Mouse (Mus musculus) urinary bladder, postnatal 4 days (tissue): ENCODE results near the gene Majin.

Source experiments
- DNase-seq, 2 experiments: peaks; one replicate each; pipeline ENCODE4 v3.0.0; 2021 to 2022; ENCODE audit warnings: low spot score in 2 of 2

The Majin gene

DNA sequence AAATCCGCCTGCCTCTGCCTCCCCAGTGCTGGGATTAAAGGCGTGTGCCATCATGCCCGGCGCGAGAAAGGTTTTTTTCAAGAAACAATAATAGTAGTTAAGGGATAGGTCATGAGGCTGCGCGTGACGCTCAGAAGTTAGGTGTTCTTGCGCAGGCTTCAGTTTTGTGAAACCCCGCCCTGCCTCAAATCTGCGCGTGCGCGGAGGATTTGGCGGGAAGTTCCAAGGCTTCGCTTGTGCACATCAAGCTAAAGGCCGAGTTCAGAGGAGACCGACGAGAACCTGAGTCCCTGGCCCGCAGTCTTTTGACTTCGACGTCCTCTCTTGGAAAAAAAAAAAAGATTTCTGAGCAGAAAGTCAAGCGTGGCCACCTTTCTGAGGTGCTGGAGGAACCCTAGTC is at the start of gene Majin:
Majin (plus strand) TSS at position 258 of the 400 bp plus-strand sequence.
- DNase-seq = no peak

GRCm38 (mm10) chr19:6136397-6136796 is 47.8 kb upstream of the Majin start:
- DNase-seq = no peak

- DNase-seq = no peak
Observed at GRCm38 (mm10) chr19:6139701-6140100, 44.5 kb upstream of the Majin start.

DNA sequence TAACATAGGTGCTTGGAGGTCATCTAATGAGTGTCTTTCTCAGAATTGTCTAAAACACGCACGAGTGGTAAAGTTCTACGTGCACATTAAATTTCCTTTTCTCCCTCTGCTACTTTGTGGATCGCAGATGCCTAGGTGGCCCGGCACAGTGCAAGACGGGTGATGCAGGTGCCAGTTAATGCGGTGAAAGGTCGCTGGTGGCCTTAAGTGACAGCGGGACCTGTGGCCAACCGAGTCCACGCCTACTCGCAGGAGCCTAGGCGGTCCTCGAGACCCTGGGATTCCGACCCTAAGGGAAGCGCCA is 43.9 kb upstream of the Majin start:
- DNase-seq = no peak

DNA sequence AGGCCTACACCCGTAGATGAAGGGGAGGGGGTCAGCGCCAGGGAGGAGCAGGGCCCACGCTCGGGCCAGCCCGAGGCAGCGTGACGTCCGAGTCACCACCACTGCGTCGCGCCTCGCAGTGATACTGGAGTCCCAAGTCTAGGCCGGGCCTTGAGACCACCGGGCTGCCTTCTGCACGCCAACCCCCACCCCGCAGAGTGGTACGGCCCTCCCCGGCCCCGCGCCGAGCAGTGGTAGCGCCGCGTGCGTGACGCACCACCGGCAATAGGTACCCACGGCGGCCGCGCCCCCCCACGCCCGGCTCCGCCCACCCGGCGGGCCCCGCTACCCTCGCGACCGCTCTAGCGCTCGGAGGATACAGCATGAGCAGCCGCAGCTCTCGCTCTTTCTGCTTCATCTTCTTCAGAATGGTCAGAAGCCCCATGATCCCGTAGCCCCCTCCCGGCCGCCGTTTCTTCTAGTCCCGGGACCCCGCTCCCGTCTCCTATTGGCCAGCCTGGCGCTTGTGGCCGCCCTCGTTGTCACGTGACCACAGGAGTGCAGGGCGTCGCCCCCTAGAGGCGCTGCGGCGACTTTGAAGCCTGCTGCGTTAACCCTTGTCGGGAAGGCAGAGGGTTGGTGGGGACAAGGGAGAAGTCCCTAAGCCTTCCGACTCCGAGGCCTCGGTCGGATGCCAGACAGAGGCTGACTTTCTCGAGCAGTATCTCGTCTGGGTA is 43.4 kb upstream of the Majin start, which contains the start of gene Batf2:
Batf2 (plus strand) TSS at position 306 of the 716 bp plus-strand sequence.
- DNase-seq = peak; percentile 91 to 92

DNA sequence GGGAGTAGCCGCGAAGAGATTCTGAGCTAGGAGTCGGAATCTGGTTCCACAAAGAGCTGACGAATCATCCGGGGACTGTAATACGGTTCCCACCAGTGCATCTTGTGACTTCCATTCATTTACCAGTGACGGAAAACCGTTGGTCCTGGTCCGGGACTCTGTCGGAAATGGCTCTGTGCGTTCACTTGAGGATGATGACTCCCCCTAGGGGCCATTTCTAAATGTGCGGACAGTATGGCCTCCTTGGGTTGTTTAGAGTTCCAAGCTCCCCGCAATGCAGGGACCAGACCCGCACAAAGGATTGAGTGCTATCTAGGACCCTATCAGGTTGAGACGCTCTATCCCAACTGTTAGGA is 42.8 kb upstream of the Majin start, which contains the start of gene Arl2:
Arl2 (minus strand) TSS at position 155 of the 356 bp plus-strand sequence.
- DNase-seq = peak; percentile 69

GRCm38 (mm10) chr19:6144842-6145241 is 39.3 kb upstream of the Majin start:
- no peak for DNase-seq

DNA sequence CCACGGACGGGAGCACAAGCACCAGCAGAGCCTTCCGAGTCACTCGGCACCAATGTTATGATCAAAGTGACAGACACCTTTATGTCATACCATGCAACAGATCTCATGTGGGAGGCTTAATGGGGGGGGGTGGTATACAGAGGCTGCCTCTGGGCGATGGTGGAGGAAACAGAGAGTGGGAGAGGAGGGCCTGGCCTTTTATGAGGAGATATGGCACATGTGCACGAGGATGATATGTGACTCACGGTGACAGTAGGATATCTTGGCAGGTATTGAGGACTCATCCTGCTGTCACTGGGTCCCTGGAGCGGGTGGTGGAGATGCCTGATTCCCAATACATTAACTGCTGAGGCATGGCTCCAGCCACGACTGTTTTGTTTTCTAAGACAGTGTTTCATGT is 29.0 kb upstream of the Majin start:
- DNase-seq = no peak

DNA sequence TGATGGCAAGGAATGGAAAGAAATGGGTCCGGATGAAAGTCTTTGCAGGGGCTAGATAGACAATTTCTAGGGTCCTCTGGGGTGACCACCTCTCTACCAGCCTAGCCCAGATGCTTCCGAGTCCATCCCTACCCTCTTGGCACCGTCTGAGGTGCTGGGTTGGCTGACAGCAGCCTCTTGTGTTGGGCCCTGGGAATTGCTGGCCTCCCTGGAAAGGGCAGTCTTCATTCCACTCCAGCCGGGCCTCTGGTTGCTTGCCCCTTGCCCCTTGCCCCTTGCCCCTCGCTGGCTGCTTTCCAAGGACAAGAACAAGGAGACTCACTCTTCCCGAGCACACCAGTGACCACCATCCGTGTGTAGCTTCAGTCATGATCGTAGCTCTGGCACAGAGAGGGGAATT is 27.8 kb upstream of the Majin start:
- no peak for DNase-seq

DNA sequence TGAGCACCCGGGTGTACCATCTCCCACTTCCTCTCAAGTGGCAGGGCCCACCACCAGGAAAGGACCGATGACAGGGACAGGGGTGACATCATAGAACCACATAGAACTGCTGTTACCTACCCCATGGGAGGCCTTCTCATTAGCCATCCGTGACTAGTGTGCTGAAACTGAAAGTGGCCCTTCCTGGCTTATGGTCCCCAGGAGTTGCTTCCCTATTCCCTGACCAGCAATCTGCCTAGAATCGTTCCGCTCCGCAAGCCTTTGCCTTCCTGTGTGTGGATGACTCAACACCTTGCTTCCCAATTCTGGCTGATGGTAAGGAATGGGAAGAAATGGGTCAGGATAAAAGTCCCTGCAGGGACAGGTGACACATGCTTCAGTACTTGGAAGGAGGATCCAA is 27.0 kb upstream of the Majin start:
- no peak for DNase-seq

DNA sequence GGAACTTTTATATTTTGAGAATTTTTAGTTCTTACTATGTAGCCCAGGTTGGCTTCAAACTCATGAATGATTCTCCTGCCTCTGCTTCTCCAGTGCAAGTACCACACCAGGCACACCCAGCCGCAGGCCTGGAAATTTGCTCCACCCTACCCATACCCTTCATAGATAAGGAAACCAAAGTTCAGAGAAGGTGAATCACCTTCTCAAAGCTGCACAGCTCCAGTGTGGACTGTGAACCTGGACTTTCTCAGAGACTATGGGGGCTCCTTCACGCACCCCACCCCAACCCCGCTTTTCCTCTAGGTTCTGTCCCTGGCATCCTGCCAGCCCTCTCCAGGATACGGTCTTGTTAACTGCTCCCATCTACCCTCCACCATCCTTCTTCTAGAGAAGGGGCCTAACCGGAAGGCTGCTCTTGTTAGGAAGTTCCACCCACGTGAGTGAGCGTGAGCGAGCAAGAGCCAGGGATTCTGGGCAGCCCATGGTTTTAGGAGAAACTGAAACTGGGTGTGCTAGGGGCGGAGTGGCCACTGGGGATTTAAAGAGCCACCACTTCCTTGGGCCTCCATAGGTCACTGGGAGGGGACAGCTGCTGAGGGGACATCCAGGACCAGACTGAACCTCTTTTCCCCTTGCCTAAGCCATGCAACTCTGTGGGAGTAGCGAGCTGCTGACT is 20.2 kb upstream of the Majin start:
- peak in 1 of 2 experiments; percentile 23 for DNase-seq

- DNase-seq = no peak
Observed at GRCm38 (mm10) chr19:6166750-6167149, 17.4 kb upstream of the Majin start.

DNA sequence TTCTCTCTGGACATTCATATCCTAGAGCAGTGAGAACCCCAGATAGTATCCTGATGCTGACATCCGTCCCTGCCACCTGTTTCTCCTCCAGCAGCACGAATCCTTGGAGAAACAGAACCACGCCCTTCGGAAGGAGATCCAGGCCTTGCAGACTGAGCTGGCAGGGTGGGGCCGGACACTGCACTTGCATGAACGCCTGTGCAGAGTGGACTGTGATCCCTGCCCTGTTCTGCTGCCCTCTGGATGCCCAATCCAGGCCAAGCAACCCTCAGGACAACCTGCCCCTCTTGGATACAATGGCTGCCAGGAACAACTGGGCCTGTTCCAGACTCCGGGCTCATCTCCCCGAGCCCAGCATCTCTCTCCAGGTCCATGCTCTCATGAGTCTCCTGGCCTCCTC is 13.0 kb upstream of the Majin start:
- DNase-seq = no peak

GRCm38 (mm10) chr19:6174771-6175170 is 9.4 kb upstream of the Majin start:
- DNase-seq = no peak

- DNase-seq = no peak
Observed at GRCm38 (mm10) chr19:6178775-6179174, 5.4 kb upstream of the Majin start.

DNA sequence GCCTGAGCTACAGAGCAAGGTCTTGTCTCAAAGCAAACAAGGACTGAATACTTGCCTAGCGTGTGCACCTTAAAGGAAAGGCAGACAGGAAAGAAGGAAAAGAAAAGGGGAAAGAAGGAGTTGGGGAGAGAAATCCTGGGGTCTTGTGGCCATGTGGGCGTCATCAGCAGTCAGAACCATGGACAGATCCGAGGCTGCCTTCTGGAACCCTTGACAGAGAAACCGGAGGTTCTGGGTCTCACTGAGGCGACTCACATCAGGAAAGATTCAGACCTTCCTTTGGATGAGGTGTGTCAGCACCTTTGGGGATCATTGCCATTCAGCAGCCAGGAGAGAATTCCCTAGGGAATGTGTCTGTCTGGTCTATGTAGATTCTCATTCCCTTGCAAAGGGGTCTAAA is 2.6 kb upstream of the Majin start:
- no peak for DNase-seq

- no peak for DNase-seq
Observed at GRCm38 (mm10) chr19:6182534-6182933, 1.7 kb upstream of the Majin start.

GRCm38 (mm10) chr19:6204265-6204664 is 20.1 kb downstream of the Majin start:
- DNase-seq = no peak

DNA sequence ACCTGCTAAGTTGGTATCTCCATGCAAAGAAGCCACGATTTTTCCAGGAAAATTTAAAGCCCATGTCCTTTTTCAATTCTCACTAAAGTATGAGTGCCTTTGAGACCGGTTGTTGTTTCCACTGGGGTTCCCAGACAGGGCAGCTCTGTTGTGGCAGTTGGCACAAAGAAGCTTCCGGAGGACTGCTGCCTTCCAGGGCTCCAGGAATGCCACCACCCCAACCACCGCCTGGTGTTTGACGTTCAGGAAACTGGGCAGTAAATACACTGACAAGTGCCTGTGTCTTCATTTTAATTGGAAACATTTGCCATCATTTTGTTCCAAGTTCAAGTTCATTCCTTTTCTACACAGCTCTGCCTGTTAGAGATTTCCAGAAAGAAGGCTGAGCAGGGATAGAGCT is 22.5 kb downstream of the Majin start:
- DNase-seq = no peak

GRCm38 (mm10) chr19:6216046-6216705 is 32.0 kb downstream of the Majin start:
- no peak for DNase-seq

DNA sequence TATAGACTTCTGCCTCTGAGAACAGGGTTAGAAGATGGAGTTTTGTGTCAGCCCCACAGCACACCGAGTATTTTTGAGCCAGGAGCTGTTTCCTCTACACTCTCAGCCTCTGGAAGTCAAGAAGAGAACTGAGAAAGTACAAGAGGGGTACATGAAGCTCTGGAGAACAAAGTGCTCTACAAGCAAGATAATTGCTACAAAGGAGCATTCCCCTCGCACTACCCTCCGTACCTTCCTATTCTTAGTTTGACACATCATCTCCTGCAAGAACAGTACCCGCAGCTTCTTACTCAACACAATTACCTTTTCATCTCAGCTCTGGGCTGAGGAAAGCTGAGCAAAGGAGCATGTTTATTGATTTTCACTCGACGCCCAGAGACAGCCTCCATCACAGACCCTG is 34.4 kb downstream of the Majin start:
- DNase-seq = no peak

GRCm38 (mm10) chr19:6226135-6226534 is 41.9 kb downstream of the Majin start, which contains the start of gene Gpha2:
TSS of gene Gpha2 (plus strand) at chr19:6226380.
- no peak for DNase-seq

DNA sequence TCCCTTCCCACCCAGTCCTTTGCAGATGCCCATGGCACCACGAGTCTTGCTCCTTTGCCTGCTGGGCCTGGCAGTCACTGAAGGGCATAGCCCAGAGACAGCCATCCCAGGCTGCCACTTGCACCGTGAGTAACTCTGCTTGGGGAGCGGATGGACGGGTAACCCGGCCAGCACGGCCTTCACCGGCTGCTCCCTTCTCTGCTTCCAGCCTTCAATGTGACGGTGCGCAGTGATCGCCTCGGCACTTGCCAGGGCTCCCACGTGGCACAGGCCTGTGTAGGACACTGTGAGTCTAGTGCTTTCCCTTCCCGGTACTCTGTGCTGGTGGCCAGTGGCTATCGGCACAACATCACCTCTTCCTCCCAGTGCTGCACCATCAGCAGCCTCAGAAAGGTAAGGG is 42.6 kb downstream of the Majin start:
- DNase-seq = no peak
